Mouse (Mus musculus) T-helper 17 cell (primary cell): ENCODE measurements around the gene 5530401A14Rik.

ENCODE experiments used
- in situ Hi-C, 2 experiments: fragments of 300-600 bp; cut with MboI, MseI; formaldehyde crosslinking; loops; 1 replicate in 1 of 2; 2 replicates in 1 of 2; pipeline ENCODE4 v1.15.1; 2025; ENCODE audit warnings: high pct_unique_total_duplicates in 2 of 2

The 5530401A14Rik gene

DNA sequence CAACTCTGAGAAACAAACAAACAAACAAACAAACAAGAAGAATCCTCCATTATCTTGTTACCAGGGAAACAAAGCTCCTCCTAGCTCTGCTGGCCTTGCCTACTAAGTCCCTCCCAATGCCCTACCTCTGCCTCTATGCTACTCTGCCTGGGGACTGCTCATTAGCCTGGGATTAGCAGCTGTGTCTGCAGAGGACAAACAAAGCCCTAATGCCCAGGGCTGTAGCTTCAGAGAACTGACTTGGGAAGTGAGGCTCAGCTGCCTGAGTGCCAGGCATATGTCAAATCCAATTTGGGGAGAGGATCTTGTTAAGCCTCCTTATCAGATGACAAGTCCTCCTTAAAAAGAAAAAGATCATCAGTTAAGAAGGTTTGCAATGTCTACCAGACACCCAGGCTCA, 65.9 kb downstream of the 5530401A14Rik start:
- in situ Hi-C loops, result loop anchor here in 1 of 2 experiments (10.0 kb wide), 2 partner anchors 1422 to 1512 kb away; no protein-coding TSS in a partner anchor

DNA sequence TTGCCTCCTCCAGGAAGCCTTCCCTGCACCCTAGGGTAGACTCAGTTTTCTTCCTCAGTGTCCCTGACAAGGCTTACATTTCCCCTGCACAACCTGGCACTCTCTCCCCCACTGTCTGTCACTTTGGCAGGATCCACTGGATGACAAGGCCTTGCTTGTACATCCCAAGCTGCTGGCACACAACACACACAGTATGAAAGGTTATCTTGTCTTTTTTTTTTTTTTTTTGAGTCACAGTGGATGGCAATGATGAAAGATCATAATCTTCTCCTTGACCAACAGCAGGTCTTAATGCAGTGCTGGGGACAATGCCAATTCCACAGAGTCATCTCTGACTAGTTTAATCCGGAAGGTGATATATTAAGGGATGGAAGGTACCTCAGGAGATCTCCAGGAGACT, 77.0 kb downstream of the 5530401A14Rik start:
- in situ Hi-C loops, result no loop called here

DNA sequence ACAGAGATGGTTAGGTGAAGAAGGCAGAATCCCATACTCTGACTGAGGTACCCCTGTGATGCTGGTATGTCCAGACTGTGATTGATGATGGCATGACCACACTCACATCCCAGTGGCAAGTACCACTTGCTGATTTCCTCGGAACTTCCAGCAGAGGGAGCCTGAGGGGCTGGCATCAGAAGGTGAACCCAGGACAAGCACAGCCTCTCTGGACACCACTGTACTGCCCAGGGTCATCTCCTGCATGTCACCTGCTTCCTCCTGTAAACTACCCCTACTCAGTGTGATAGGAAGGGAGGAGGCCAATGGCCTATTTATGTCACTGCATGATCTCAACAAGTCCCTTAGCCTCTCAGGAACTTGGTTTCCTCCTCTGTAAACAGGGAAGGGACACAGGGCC, 80.5 kb downstream of the 5530401A14Rik start:
- in situ Hi-C loops, result no loop called here

DNA sequence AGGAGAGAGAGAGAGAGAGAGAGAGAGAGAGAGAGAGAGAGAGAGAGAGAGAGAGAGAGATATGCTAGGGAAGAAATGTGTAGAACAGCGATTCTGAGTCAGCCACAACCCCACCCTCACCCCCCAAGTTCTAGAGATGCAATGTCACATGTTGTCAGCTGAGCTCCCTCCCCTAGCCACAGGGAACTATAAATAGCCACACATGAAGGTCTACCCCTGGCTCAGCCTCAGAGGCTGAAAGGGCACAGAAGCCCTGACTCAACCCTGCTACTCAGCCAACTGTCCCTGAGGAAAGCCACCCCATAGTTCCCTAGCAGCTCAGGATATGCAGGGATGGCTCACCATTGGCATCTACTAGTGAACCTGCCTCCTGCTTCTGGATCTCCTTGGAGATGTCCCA, 81.7 kb downstream of the 5530401A14Rik start:
- in situ Hi-C loops, result no loop called here
